Comparison of ENCODE assay signal across 15 mouse cellular contexts in the genomic region with DNA sequence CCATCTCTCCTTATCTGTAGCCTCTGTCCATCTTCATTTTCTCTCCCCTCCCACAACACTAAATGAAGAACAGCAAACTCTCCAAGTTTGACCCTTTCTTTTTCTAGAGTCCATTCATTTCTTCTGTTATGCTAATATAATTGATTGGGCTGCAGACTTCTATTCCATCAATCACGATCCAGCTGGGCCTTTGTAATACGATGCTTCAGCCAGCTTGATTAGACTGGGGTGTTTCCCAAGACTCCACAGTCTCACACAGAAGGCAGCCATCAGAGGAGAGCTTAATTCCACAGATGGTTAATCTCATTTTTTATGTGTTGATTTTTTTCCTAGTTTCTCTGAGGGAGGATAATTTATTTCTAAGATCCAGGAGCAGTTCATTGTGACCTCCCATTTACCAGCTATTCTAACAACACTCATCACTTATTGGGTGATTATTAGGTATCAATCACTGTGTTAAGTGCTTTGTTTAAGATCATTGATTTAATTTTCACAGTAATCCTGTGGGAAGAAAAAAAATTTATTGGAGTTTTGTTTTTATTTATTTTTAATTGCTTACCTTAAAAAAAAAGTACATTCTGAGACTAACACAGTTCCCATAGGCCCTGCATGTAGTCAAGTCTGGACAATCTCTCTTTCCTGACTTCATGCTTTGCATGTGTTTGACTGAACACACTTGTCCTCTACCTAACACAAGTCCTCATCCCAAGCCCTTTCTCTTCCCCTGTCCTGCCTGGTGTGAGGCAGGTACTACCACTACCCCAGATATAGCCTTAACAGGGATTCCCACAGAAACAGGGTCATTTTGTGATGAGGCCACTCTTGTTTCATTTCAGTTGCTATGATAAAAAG.
DNase-seq lines count a peak whose midpoint lies in the region; ATAC-seq and TF ChIP-seq lines count a peak whose summit lies in the region.
"Had no signal": no experiment of that assay in that cellular context is flagged by ENCODE, and none has a peak within 500 bp of the region (broad histone marks: within the 10 kb centered on the region; RNA-seq: fewer than 3 reads in every experiment).

No protein-coding gene starts in this region.

- no peak overlapping the region for H3K9ac ChIP-seq in kidney, embryonic 14.5 days (ENCODE audit: low read depth, low read length)
- H3K9ac ChIP-seq in ES-E14 (ENCODE audit: insufficient read depth, low read depth, low read length, poor library complexity, severe bottlenecking): no peak overlapping the region
- H3K9ac ChIP-seq in hindbrain, embryonic 13.5 days: no peak overlapping the region
- no peak overlapping the region for H3K9ac ChIP-seq in liver, embryonic 11.5 days (ENCODE audit: low read depth, low read length)
- H3K9ac ChIP-seq: limb, embryonic 15.5 days; lung, embryonic 14.5 days had no signal

- H3K27me3 ChIP-seq in kidney, embryonic 14.5 days (ENCODE audit: control insufficient read depth, insufficient read depth, low read length): no peaks in the 10 kb centered on the region
- no peaks in the 10 kb centered on the region for H3K27me3 ChIP-seq in hindbrain, embryonic 13.5 days
- no peaks in the 10 kb centered on the region for H3K27me3 ChIP-seq in liver, embryonic 11.5 days (replicated peaks; ENCODE audit: control insufficient read depth, insufficient read depth, low read length)
- H3K27me3 ChIP-seq: limb, embryonic 15.5 days had no signal

- no peaks in the 10 kb centered on the region for H3K4me1 ChIP-seq in kidney, embryonic 14.5 days (ENCODE audit: control insufficient read depth, insufficient read depth, low read length)
- H3K4me1 ChIP-seq in ES-E14 (ENCODE audit: control insufficient read depth in 2 of 2, insufficient read depth in 2 of 2, low read length in 2 of 2, poor library complexity in 1 of 2): peaks cover 0 to 2% of the 10 kb centered on the region in 2 experiments; a peak in 1 of 4 replicates
- H3K4me1 ChIP-seq in hindbrain, embryonic 13.5 days (replicated peaks): 0 out of 2 replicates have a peak, but pooled peaks cover 2% of the 10 kb centered on the region
- H3K4me1 ChIP-seq in liver, embryonic 11.5 days (replicated peaks; ENCODE audit: control insufficient read depth, insufficient read depth, low read length): no peaks in the 10 kb centered on the region
- H3K4me1 ChIP-seq: limb, embryonic 15.5 days had no signal

- no peak overlapping the region for H3K4me2 ChIP-seq in kidney, embryonic 14.5 days (replicated peaks; ENCODE audit: low read depth, low read length)
- no peak overlapping the region for H3K4me2 ChIP-seq in hindbrain, embryonic 13.5 days
- no peak overlapping the region for H3K4me2 ChIP-seq in liver, embryonic 11.5 days
- H3K4me2 ChIP-seq: limb, embryonic 15.5 days; lung, embryonic 14.5 days had no signal

- WGBS in kidney, embryonic 14.5 days: 3% methylated on average over 2 of the region's 2 CpGs
- WGBS in hindbrain, embryonic 13.5 days: 8% methylated on average over 2 of the region's 2 CpGs
- 30% methylated on average over 2 of the region's 2 CpGs for WGBS in liver, embryonic 11.5 days

- no peak overlapping the region for H3K27ac ChIP-seq in kidney, embryonic 14.5 days (ENCODE audit: low read depth, low read length)
- H3K27ac ChIP-seq in ES-E14 (ENCODE audit: insufficient read depth, low read depth, low read length, poor library complexity, severe bottlenecking): no peak overlapping the region
- H3K27ac ChIP-seq in hindbrain, embryonic 13.5 days: no peak overlapping the region
- H3K27ac ChIP-seq in liver, embryonic 11.5 days (ENCODE audit: low read depth, low read length): no peak overlapping the region
- H3K27ac ChIP-seq: limb, embryonic 15.5 days had no signal

- H3K36me3 ChIP-seq in kidney, embryonic 14.5 days (ENCODE audit: control insufficient read depth, insufficient read depth, low read length): no peaks in the 10 kb centered on the region
- no peaks in the 10 kb centered on the region for H3K36me3 ChIP-seq in ES-E14 (ENCODE audit: control insufficient read depth, insufficient read depth, low read length, poor library complexity, severe bottlenecking)
- no peaks in the 10 kb centered on the region for H3K36me3 ChIP-seq in hindbrain, embryonic 13.5 days
- no peaks in the 10 kb centered on the region for H3K36me3 ChIP-seq in liver, embryonic 11.5 days (ENCODE audit: control insufficient read depth, insufficient read depth, low read length)
- H3K36me3 ChIP-seq: G1E; limb, embryonic 15.5 days had no signal

- no peaks in the 10 kb centered on the region for H3K9me3 ChIP-seq in kidney, embryonic 14.5 days (ENCODE audit: control insufficient read depth, low read length)
- H3K9me3 ChIP-seq in ES-E14 (ENCODE audit: control insufficient read depth, insufficient read depth, low read depth, low read length): no peaks in the 10 kb centered on the region
- no peaks in the 10 kb centered on the region for H3K9me3 ChIP-seq in hindbrain, embryonic 13.5 days
- no peaks in the 10 kb centered on the region for H3K9me3 ChIP-seq in liver, embryonic 11.5 days (ENCODE audit: control insufficient read depth, low read length)
- H3K9me3 ChIP-seq: G1E; limb, embryonic 15.5 days had no signal

- no peak for DNase-seq in kidney, adult 9 months
- peak; percentile 49 for DNase-seq in ES-E14 (ENCODE audit: low read depth, low spot score)
- DNase-seq in embryo, embryonic 9.5 days (ENCODE audit: extremely low spot score): peak; percentile 51
- DNase-seq in right cerebral cortex, adult 18-20 months: no peak
- DNase-seq in liver, embryonic 11.5 days (ENCODE audit: low spot score): no peak
- no peak for DNase-seq in right cerebral cortex, postnatal 14 days
- DNase-seq: cerebellum, adult 9-10 months; heart, postnatal 14 days; lung, embryonic 14.5 days; right cerebral cortex, postnatal 25 days; thymus, adult 2 months had no signal

- peak; percentile 94 for ATAC-seq in kidney, embryonic 14.5 days (ENCODE audit: low FRiP score, low TSS enrichment)
- peak; percentile 71; the same call in 1 of the 2 replicates for ATAC-seq in hindbrain, embryonic 13.5 days (ENCODE audit: low FRiP score)
- ATAC-seq in liver, embryonic 11.5 days (replicated peaks; ENCODE audit: low FRiP score): no peak

- no peak overlapping the region for H3K4me3 ChIP-seq in kidney, embryonic 14.5 days (ENCODE audit: low read length)
- no peak overlapping the region for H3K4me3 ChIP-seq in ES-E14 (ENCODE audit: insufficient read depth in 1 of 2, low read depth in 1 of 2, low read length in 2 of 2, poor library complexity in 1 of 2, severe bottlenecking in 1 of 2)
- no peak overlapping the region for H3K4me3 ChIP-seq in hindbrain, embryonic 13.5 days
- H3K4me3 ChIP-seq in liver, embryonic 11.5 days (ENCODE audit: low read depth, low read length): no peak overlapping the region
- H3K4me3 ChIP-seq: limb, embryonic 15.5 days had no signal

- in situ Hi-C loops in ES-E14 (cut with MboI; ENCODE audit: low sequenced_read_pairs in 2 of 2, unreplicated experiment in 2 of 2): no loop called here

TF ChIP-seq in ES-E14, 5 proteins besides CTCF, POLR2A, EP300 and RAD21:
- TF ChIP-seq ZC3H11A (IDR thresholded peaks at IDR 0.05; ENCODE audit: borderline replicate concordance, low read depth, low read length) (no peak), HCFC1 (IDR thresholded peaks at IDR 0.05; ENCODE audit: borderline replicate concordance, insufficient read depth, low read length) (no peak), ZNF384 (IDR thresholded peaks at IDR 0.05; ENCODE audit: low read depth, low read length) (no peak), CHD2 (IDR thresholded peaks at IDR 0.05; ENCODE audit: low read depth, low read length) (no peak), MAFK (IDR thresholded peaks at IDR 0.05; ENCODE audit: insufficient read depth, low read depth, low read length) (no peak)
TF ChIP-seq in ES-E14: peak in this region for 0.

Comparison
In these comparisons a context has a peak if more than half of its experiments do, and no peak if none do; other contexts are left out.
1. DNase-seq: peak in ES-E14 (single experiment) and embryo, embryonic 9.5 days (single experiment); none in kidney, adult 9 months (single experiment), right cerebral cortex, adult 18-20 months (single experiment), liver, embryonic 11.5 days (single experiment) and right cerebral cortex, postnatal 14 days (single experiment).